Mouse (Mus musculus) ovary, postnatal 14 days (tissue): ENCODE results near the gene Slc1a2.
A peak's percentile ranks its signal among the peaks of the same experiment; 100 is the strongest.

Experiments used
- DNase-seq: peaks from one replicate; pipeline ENCODE4 v3.0.0; 2022; ENCODE audit warnings: low spot score

The Slc1a2 gene

DNA sequence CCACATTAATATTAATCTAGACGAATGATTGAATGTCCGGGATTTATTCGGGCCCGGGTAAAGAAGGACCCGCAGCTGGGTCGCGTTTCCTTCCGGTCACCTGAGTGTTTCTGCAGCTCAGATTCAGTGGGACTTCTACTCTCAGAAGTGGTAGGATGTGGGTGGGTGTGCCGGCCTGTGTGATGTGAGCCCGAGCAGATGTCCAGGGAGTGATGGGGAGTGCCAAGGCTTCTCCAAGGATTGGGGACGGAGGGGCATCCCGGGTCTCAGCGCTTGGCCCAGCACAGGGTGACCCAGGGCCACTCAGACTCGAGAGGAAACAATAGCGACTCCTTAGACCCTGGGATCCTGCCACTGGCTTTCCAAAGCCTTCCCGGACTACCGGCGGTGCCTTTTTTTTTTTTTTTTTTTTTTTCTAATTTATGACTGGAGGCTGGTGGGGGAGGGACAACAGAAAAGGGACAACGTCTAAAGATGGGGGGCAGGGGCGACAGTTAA lies at the start of gene Slc1a2:
Slc1a2 (plus strand) TSS at position 497 of the 498 bp plus-strand sequence.
- no peak for DNase-seq

DNA sequence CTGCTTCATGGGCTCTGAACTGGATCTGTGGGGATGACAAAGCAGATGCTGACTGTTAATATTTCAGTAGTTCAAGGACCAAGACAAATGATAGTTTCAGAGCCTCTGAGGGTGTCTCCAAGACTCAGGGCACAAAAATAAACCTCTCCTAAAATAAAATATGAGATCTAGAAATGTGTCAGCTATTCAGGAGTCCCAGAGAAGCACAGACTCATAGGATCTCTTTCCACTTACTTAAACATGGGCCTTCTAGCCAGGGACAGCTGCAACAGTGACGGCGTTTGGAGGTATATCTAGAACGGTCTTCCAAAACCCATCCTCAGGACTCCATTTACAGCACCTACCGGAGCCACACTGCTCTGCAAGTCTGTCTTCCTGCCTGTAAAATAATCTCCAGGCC lies 48.0 kb upstream of the Slc1a2 start:
- no peak for DNase-seq

DNA sequence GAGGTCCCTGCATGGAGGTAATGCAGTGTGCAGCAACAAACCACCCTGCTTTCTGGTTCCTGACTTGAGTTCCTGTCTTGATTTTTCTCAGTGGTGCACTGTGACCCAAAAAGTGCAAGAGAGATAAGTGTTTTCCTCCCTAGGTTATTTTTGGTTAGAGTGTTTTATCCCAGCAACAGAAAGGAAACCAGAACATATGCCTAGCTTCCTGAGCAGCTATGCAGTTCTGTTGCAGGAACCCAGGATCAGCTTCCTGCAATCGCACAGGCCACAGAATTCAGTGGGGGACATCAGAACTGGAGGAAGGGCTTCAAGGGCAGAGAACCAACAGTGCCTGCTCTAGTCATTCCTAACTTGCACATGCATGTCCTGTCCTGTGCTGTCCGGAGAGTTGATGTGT lies 41.8 kb upstream of the Slc1a2 start:
- no peak for DNase-seq

DNA sequence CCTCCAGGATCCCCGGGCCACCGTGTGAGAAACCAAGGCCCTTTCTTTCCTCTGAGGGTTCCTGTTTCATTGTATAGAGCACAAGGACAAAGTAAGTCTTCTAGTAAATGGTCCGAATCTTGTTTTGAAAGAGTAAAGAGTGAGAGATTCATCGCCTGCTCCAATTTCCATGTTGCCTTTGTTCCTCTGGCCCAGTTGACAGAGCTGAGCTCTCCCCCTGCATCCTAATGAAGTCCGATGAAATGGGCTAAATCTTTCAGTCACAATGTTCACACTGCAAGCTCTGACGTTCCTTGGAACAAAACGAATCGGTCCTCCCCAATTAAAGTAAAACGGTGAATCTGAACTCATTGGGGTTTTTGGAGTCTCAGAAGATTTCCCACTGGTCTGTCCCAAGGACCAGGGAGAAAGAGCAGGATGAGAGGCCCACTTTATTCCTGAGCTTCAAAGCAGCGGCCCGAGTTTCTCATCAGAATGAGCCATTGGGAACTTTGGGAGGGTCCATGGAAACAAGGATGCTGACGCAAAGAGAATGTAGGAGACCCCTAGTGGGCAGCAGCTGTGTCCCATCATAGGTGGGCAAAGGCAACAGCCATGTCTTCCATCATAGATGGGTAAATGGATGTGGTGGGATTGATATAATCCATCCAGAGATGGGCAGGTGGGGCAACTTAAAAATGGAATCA lies 37.6 kb upstream of the Slc1a2 start:
- DNase-seq = no peak

DNA sequence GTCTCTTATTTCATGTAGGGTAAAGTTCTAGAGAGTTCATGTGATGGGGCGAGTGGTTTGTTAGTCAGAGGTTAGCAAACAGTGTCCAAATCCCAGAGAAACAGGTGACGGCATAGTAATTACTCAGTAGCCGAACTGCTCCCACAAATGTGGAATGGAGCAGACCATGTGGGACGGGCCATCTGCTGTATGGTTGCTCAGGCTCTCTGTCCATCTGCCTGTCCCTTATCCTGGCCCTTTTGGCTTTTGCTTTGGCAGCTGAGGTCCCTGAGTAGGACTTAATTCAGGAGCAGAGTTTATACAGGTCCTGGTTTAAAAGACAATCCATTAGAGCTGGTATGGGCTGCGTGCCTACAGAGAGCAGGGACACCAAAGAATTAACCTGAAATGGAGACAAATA lies 36.3 kb upstream of the Slc1a2 start:
- no peak for DNase-seq

DNA sequence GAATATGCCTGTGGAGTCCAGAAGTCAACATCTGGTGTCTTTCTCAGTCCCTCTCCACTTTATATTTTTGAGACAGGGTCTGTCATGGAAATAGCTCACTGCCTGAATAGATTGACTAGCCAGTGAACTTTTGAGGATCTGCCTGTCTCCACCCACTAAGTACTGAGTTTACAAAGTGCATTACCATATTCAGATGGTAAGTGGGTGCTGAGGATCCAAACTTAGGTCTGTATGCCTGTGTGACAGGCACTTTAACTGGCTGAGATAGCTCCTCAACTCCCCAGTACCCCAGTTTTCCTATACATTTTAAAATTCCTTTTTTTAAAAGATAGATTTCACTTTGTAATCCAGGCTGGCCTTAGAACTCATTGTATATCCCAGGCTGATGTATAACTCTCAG lies 35.5 kb upstream of the Slc1a2 start:
- DNase-seq = no peak

DNA sequence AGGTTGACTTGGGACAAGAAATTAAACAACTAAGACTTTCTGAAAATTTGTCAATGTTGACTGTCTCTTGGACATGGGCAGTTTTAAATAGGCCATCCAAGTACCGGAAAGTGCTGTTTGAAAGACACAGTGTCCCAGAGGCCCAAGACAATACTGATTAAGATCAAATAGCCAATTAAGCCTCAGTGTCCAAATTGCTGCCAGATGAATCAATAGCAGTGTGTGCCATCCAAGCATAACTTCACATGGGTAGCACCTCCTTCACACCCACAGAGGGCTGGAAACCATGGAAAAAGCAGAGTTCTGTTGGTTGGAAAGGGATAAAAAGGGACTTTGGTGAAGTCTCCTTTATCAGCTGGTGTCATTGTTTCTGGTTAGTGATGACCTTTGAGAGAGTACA lies 33.9 kb upstream of the Slc1a2 start:
- DNase-seq = no peak

DNA sequence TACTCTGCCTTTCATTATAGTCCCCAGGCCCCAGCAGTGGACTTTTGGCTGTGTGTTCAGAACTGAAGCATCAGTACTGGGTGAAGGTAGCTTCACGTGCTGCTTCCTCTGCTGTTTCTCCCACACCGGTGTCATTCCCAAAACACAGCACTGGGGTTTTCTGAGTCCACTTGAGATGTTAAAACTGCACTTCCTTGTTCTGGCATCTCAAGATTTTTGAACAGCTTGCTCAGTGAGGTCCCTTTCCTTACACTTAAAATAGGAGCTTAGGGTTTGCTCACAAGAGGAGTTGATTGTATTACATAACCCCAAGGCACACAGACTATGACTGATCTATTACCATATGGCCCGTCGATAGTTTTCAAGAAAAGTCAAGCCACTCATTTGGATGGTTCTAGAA lies 26.1 kb upstream of the Slc1a2 start:
- no peak for DNase-seq

DNA sequence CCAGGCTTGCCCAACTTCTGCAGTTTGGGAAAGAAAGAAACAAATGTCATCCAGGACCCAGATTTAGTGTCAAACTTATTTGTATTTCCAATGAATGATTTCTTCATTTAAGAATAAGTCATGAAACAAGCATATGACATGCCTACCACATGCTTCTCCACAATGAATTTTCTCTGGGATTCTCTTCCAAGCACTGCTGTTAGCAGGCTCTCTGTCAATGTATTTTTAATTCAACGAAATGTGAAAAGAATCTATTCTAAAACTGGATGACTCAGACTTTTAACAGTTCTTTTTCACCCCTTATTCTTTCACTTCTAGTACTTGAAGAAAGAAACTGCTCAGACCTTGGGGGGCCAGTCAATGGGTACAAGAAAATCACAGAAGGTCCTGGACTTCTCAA lies 24.4 kb upstream of the Slc1a2 start:
- no peak for DNase-seq

DNA sequence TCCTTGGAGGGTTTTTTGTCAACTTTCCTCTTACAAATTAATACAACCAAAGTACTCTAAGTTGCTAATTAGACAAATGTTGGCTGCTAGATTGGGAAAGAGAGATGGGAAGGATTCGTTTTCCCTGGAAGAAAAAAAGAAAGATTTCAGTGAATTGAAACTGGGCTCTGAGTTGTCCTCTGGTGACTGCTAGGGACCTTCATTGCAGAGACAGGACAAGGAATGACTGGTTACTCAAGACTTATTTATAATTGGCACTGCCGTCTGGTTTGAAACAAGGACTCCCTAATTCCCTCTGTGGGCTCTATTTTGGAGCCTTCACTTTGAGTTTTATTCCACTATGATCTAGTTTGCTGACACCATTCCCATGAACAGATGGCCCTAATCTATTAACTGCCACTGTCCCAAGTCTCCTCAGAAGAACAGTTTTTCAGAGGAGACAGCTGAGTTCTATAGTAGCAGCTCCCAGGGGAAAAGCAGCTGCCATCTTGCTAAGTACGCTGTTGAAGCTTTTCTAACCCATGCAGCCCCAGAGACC lies 22.9 kb upstream of the Slc1a2 start:
- DNase-seq = no peak

DNA sequence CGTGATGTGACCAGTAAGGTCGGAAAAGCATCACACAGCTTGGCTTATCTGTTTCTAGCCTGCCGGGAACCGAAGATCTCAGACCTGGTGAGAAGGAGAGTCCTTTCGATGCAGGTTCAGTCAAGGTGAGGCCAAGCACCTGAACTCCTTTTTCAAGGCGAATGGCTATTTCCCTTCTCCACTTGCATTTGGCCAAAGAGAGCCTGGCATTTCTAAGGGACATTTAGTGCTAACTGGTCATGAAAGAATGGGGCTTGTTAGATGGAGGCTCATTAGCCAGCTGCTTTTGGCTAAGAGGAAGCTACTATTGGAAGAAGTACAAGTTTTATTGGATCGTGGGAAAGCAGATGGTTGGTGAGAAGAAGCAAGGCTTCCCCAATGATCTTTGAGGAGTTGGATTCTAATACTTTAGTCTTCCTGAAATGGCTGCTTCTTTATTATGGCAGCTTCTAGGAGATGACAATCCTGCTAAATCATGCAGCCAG lies 22.3 kb upstream of the Slc1a2 start:
- no peak for DNase-seq

DNA sequence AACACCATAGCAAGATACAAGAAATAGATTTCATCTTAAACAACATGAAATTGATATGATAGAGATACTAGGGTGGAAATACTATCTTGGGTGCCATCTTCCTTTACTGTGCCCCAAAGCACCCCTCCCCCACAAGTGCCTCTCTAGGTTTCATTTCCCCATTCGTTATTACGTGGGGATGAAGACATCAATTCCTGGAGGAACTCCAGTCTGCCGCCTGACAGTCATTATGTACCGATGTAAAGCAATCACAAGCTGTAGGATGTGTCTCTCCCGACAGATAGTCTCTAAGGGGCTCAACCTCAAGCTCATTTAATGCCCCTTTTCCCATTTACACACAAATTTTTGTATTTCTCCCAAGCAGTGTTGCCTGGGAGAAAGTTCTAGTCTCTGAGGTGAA lies 20.3 kb upstream of the Slc1a2 start:
- DNase-seq = no peak

DNA sequence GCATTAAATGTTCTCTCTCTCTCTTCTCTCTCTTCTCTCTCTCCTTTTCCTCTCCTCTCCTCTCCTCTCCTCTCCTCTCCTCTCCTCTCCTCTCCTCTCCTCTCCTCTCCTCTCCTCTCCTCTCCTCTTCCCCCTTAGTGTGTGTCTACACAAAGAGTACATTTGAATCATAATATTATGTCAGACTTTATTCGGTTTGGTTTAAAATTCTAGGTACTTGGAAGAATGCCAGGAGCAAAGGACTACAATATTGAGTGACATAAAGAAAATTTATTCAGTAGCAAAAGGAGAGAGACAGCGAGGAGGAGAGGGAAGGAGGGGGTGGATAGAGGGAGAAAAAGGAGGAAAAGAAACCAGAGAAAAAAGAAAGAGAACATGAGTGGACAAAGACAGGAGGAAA lies 19.8 kb upstream of the Slc1a2 start:
- DNase-seq = no peak

DNA sequence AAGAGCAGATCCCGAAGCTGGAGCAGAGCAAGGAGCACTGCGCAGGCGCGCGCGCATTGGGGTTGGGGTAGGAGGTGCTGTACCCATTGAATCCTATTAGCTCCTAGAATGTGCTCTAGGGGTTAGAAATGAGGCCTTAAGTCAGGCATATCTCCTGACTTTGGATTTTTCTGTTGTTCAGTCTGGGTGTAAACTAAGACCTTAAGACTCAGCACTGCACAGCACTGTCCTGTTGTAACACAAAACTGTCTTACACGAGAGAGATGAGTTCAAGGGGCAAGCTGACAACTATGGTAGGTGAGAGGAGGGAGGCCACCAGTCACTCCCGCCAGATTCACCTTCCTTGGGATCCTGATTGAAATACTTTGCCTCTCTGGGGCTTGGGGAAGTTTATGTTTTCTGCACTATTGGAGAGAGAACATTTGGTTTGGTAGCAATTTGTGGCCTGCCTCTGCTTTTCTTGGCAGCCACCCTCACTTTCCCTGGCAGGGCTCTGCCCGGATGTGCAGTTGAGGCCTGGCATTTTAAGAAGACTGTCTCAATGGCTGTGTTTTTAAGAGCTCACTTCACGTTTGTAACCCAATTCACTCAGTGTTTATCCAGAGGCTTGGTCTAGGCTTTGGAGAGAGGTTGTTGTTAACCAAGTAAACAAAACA lies 9.5 kb upstream of the Slc1a2 start:
- DNase-seq = no peak

DNA sequence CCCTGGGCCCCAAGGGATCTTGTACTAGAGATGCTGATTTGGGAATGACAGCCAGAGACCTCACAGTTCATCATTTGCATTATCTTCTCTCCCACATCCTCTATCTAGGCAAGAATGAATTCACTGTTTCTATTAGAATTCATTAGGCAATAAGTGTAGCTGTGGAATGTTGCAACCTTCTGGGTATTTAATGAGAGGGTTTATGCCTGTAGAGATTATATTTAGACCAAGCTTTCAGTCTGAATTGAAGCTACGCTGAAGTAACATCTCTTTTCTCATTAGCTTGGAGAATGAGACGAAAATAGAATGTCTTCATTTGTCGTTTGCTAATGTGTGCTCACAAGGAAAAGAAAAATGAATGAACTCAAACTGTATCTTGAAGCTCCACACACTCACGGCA lies 8.1 kb upstream of the Slc1a2 start:
- no peak for DNase-seq

DNA sequence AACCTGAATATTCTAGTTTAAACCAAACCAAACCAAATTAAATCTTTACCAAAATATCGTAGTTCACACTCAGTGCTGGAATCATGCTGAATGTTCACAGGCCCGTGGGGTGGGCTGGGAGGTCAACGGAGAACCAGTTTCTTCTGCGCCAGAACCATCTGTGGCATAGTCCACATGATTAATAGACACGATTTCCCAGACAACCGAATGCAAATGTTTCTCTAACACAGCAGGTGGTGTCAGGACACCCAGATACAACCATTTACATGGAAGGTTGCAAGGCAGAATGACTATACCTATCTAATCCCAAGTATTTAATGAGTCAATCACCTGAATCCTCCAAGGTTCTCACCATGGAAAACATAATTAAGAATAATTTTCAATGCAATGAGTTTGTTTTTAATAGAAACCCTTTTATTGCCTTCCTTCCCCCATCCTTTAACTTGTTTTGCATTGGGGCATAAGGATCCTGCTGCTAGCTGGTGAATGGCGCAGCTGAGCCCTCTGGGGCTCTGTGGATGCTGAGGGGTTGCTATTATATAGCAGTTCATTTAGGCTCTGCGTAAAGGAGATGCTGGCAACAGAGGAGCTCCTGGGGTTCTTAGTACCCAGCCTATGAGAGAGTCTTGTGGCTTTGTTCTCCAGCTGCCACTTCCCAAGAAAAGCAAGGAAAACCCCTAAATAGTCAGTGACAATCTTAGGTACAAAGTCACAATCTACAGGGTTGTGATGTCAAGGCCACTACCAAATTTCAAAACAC lies 2.3 kb upstream of the Slc1a2 start:
- no peak for DNase-seq

DNA sequence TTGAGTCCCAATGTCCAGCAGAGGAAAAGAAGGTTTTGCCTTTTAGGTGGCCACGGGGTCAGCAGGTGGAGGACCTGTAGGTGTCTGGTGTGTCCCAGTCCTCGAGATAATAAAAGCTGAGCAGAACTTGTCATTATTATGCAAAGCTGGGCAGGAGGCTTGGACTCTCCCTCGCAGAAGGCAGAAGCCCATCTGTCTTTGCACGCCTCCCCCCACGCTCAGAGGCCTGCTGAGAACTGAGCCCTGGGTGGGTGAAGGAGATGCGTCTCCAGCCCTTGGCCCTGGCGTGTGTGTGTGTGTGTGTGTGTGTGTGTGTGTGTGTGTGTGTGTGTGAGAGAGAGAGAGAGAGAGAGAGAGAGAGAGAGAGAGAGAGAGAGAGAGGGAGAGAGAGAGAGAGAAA lies 733 bp upstream of the Slc1a2 start:
- no peak for DNase-seq

DNA sequence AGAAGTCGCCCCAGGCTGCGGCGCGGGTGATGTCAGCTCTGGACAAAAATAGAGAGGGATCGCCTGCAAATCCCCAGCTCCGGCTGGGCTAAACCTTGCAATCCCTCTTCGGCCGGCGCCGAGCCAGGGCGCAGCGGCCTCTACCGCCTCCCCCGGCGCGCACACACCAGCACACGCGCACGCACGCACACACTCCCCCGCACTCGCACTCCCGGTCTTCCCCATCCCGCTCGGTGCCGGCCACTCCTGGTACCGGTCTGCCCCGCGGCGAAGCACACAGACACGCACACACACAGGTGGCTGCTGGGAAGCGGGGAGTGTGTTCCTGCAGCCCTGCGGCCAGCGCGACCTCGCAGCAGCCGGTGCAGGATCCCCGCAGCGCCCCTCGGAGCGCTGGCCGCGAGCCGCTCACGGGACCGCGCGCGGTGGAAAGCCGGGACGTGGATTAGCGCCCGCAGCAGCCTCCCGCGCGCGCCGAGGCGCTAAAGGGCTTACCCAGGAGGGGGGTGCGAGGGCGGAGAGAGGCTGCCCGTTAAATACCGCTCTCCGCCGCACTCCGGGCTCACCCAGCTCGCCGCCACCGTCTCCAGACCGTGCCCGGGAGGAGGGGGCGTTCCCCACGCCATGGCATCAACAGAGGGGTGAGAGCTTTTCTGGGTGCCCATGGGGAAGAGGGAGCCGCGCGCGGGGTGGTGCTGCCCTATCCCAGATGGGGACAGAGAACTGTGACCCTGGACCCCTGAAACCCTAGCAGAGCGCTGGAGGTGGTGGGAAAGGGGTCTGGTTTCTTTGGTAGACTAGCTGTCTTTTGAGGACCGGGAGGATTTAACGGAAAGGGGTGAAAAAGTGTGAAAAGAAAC lies 432 bp downstream of the Slc1a2 start:
- peak; percentile 25 for DNase-seq

DNA sequence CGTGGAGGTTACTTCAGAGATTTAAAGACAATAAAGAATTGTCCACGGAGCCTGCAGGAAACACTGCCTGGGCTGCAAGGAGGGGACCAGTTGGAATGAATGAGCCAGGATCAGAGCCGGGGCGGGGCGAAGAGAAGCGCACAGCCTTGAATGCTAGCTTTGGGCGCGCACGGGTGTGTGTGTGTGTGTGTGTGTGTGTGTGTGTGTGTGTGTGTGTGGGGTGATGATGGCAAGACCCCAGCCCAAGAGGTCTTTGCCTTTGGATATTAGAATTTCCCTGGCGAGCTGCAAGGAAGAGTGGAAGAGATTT lies 1.0 kb downstream of the Slc1a2 start:
- DNase-seq = no peak

DNA sequence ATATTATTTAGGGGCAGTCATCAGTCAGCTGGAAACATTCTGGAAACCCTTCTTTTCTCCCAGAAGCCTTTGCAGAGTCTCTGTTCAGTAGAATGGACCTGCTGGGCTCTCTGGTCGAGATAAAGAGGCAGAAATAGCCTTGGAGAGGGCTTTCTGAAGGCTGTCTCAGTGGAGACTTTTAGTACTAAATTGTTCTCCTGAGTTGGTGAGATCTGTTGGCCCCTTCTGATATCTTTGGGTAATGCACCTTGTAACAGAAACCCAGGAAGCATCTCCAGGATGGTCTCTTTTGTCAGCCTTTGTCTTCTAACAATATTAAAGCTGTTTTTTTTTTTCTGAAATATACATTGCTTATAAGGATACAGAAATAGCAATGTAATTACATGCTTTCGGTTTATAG lies 2.6 kb downstream of the Slc1a2 start:
- no peak for DNase-seq

DNA sequence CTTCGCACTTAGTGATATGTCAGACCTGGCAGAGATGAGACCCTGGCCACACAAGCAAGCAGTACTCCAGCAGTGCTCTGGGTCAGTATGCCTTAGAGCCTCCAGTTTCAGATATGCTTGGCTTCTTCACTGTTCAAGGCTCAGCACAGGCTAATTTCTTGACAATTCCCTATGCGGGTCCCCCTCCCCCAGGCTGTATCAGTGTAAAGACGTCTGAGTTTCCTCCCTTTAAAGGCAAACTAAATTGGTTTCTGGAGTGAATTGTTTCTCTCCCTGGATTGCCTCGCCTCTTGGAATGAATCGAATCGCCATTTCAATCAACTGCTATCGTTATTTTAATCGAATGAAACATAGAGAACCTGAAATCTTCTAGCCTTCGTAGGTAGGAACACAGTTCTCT lies 4.5 kb downstream of the Slc1a2 start:
- DNase-seq = no peak

DNA sequence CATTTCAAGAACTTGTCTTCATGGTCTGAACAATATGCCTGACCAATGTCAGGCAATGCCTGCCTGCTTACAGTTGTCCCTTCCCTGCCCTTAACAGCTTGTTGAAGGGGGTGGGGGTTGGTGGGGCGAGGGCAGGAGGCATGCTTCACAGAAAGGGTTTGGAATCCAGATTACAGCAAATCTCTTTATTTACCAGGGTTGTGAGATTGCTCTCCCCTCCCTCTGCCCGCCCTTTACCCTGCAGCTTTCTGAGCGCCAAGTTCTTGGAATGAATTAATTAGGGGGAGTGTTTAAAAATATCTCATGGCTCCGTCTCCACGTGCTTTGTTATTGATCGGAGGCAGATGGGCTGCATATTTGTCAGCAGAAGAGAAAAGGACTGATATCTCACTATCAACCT lies 4.9 kb downstream of the Slc1a2 start:
- DNase-seq = no peak
